Mouse (Mus musculus) embryo, embryonic 9.5 days (tissue): ENCODE measurements around the gene Bmpr1b.
A peak's percentile ranks its signal among the peaks of the same experiment; 100 is the strongest.

Experiments used
- DNase-seq: peaks from one replicate; pipeline ENCODE4 v3.0.0-alpha.2; 2017; ENCODE audit errors: extremely low spot score

Bmpr1b gene

GRCm38 (mm10) chr3:142114190-142114589 is 55.0 kb downstream of the Bmpr1b start:
- no peak for DNase-seq

- no peak for DNase-seq
Measured at GRCm38 (mm10) chr3:142113208-142113607, 56.0 kb downstream of the Bmpr1b start.

DNA sequence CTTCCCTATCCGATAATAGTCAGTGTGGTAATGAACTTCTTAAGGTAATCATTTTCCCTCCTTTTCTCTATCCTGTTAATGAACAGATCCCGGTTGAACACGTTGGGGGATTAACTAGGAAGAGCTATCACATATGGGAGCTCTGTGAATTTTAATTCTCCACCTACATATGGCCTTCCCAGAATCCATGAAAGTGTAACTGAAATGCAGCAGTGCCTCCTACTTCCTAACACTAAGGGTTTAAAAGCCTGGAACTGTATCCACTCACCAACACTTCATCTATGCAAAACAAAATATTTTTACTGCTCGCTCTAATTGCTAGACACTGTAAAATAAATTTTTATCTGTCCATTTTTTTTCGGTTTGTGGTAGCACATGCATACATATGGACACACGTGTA is 63.0 kb downstream of the Bmpr1b start:
- no peak for DNase-seq

DNA sequence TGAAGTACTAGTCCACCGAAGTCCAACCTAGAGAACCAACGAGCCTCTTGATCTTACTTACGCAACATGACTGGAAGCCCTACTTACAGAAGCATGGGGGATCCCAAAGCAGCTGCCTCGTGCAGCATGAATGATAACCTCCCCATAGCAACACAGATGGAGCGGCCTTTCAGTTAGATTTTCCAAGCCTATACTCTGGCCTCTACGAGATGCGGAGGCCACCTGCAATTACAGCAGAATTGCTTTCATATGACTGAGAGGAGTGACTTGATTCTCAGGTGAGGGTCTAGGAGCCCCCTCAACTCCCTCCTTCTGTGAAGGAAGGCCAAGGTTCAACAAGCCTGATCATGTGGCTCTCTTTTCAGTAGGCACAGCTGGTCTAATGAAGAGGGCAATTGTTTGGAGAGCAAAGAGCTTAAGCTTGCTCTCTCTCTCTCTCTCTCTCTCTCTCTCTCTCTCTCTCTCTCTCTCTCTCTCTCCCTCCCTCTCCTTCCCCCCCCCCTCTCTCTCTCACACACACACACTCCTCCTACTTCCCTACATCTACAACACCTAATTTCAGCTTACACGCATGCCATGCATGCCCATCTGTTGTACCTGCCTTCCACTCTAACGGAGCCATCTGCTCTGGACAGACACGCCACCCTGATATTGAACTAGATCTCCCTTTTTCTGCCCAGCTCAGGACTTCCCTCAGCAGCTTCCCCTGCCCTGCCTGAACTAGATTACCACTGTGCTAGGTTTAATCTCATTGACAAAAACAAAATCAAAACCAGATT is 65.0 kb downstream of the Bmpr1b start:
- no peak for DNase-seq

- no peak for DNase-seq
Measured at GRCm38 (mm10) chr3:142103622-142104021, 65.6 kb downstream of the Bmpr1b start.

- no peak for DNase-seq
Measured at GRCm38 (mm10) chr3:142099151-142099550, 70.1 kb downstream of the Bmpr1b start.

GRCm38 (mm10) chr3:142094049-142094448 is 75.2 kb downstream of the Bmpr1b start:
- DNase-seq, result no peak

GRCm38 (mm10) chr3:142089684-142090083 is 79.5 kb downstream of the Bmpr1b start:
- no peak for DNase-seq

GRCm38 (mm10) chr3:142085938-142086337 is 83.3 kb downstream of the Bmpr1b start:
- DNase-seq, result no peak

GRCm38 (mm10) chr3:142084091-142084490 is 85.1 kb downstream of the Bmpr1b start:
- DNase-seq, result no peak

DNA sequence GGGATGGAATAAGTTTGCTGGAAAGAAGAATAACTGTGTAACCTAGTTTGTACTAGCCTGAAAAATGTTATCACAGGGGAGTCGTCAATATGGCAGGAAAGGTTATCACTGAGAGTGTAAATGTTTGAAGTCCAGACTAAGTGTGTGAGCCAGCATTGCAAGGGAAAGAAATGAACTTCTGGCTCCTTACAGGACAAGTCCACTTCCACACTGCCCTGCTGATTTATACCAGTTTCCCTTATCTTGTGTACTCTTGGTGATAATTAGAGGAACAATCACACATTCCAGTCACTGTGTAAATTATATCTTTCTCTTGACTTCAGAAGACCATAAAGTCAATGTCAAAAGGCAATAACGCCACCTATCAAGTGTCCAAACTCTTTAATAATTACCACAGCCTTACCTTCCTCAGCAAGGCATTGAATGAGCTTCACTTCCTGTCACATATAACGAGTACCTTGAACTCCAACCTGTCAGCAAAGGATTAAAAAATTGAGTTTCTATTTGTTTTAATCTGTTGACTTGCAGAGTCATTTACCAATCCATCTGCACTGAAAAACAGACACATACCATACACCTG is 91.4 kb downstream of the Bmpr1b start:
- no peak for DNase-seq

DNA sequence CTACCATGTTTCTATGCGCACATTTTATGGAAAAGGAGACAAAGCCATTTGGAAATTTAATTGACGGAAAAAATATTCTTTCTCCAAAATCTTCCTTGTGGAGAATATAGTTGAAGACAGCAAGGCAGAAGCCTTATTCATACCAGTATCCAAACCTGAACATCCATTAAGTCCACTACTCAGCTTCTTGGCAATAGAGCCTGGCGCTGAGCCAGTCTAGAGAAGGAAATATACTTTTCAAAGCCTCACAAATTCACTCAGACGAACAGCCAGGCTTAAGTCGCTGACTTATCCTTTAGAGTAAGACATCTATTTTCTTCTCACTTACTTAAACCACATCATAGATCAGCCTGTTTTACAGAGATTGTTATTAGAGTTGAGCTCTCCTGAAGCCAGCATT is 97.6 kb downstream of the Bmpr1b start:
- DNase-seq, result no peak

- DNase-seq, result no peak
Measured at GRCm38 (mm10) chr3:142066792-142067346, 102.4 kb downstream of the Bmpr1b start.

DNA sequence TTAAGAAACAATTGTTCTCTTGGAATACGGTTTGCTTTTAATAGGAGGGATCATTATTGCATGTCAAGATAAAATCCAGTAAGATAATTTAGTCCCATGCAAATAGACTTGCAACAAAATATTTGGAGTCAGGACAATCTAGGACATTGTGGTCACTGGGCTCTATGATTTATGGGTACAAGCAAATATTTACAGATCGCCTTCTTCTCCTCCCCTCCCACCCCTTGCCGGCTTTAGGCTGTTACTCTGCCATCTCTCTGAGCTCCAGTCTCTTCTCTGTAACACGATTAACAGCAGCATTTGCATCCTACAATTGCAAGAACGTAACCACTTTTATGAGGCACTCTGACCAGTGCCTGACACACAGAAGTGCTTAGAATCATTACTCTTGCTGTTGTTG is 104.1 kb downstream of the Bmpr1b start:
- DNase-seq, result no peak

- DNase-seq, result peak; percentile 64
Measured at GRCm38 (mm10) chr3:142063536-142064226, 105.5 kb downstream of the Bmpr1b start.

GRCm38 (mm10) chr3:142061267-142061666 is 108.0 kb downstream of the Bmpr1b start:
- DNase-seq, result no peak

GRCm38 (mm10) chr3:142059890-142060289 is 109.3 kb downstream of the Bmpr1b start:
- no peak for DNase-seq

- DNase-seq, result no peak
Measured at GRCm38 (mm10) chr3:142050681-142051080, 118.5 kb downstream of the Bmpr1b start.

- DNase-seq, result no peak
Measured at GRCm38 (mm10) chr3:142049610-142050009, 119.6 kb downstream of the Bmpr1b start.

DNA sequence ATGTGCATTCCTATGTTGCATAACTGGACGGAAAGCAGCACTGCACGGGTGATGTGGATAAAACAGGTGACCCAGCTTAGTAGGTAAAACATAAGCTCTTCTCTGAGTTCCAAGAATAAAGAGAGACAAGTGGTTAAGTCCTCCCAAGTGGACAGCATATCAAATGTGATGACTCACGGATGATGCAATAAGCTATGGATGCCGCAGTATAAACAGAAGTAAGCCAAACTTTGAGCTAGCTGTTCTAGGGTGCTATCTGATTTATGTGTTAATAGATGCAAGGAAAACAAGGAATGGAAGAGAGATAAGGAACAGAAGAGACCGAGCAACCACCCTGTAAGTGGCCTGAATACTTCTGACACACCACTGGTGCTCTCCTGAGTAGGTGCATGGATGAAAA is 120.1 kb downstream of the Bmpr1b start:
- no peak for DNase-seq

DNA sequence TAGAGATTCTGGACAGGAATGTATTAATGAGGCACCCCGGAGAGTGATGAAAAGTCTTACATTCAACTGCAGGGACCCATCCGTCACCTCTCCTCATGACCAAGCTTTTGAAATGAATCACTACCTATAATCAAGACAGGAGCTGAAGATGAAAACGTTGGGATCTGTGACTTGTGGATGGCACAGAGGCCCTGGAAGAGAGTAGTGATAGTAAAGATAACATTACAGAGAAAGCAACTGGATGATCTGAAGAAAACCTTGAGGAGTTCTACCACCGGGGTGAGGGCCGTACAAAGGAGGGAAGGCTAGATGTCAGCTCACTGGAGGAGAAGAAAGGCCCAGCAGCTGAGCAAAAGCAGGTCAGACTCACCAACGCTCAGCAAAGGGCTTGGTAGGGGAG is 120.7 kb downstream of the Bmpr1b start:
- DNase-seq, result no peak

- no peak for DNase-seq
Measured at GRCm38 (mm10) chr3:142043463-142043862, 125.8 kb downstream of the Bmpr1b start.

- DNase-seq, result no peak
Measured at GRCm38 (mm10) chr3:142043006-142043405, 126.2 kb downstream of the Bmpr1b start.
